Mouse (Mus musculus) midbrain, embryonic 14.5 days (tissue): ENCODE data around the gene Pde2a. TPM values are rescaled to one million over a fixed set of nuclear protein-coding genes. Genes with fewer than 3 reads are reported as not detected.

Experiments
- ATAC-seq: fragments of 200-750 bp; cut with Nextera tagmentation; 2 replicates; pipeline ENCODE4 v1.8.0; 2017; ENCODE audit warnings: moderate number of reproducible peaks, moderate library complexity; ENCODE audit not compliant: low FRiP score, low TSS enrichment
- DNase-seq: peaks from one replicate; pipeline ENCODE4 v3.0.0-alpha.2; 2015
- H3K27ac ChIP-seq: fragments of 300-500 bp; sonication (generic); replicated peaks from 2 replicates; pipeline ENCODE4 v1.5.1; 2014; ENCODE audit warnings: mild to moderate bottlenecking, low read depth, low read length, moderate library complexity
- H3K27me3 ChIP-seq: fragments of 300-500 bp; sonication (generic); 2 replicates; pipeline ENCODE4 v1.6.1; 2014; ENCODE audit warnings: low read length, control low read depth, mixed read lengths; ENCODE audit not compliant: control insufficient read depth, insufficient read depth
- H3K36me3 ChIP-seq: fragments of 300-500 bp; sonication (generic); 2 replicates; pipeline ENCODE4 v1.6.1; 2014; ENCODE audit warnings: low read length, control low read depth; ENCODE audit not compliant: control insufficient read depth, insufficient read depth
- H3K4me1 ChIP-seq: fragments of 300-500 bp; sonication (generic); 2 replicates; pipeline ENCODE4 v1.6.1; 2014; ENCODE audit warnings: mild to moderate bottlenecking, antibody characterized with exemption, low read length, control low read depth; ENCODE audit not compliant: control insufficient read depth, insufficient read depth
- H3K4me2 ChIP-seq: fragments of 300-500 bp; sonication (generic); 2 replicates; pipeline ENCODE4 v1.6.1; 2014; ENCODE audit warnings: mild to moderate bottlenecking, low read length, moderate library complexity
- H3K4me3 ChIP-seq: fragments of 300-500 bp; sonication (generic); replicated peaks from 2 replicates; pipeline ENCODE4 v1.5.1; 2014; ENCODE audit warnings: low read depth, low read length
- H3K9ac ChIP-seq: fragments of 300-500 bp; sonication (generic); replicated peaks from 2 replicates; pipeline ENCODE4 v1.6.1; 2014; ENCODE audit warnings: mild to moderate bottlenecking, low read length, moderate library complexity
- H3K9me3 ChIP-seq: fragments of 300-500 bp; sonication (generic); 2 replicates; pipeline ENCODE4 v1.6.1; 2016; ENCODE audit warnings: low read length, control low read depth, mixed read lengths; ENCODE audit not compliant: control insufficient read depth
- WGBS: fragments of 180-500 bp; shearing (Covaris S2); extraction: QIAGEN DNeasy Blood & Tissue Kit; methylation state at CpG from one replicate; pipeline ENCODE4 v1.1.7; 2014; 5-methylcytosine and 5-hydroxymethylcytosine counted together
- polyA plus RNA-seq: library from polyadenylated mRNA; unstranded; fragments of >200 nt; fragmentation: Nextera tagmentation; extraction: Ambion mirVana; gene quantifications from 2 replicates; pipeline ENCODE4 v1.2.1, GENCODE M21; 2014

Pde2a gene
- polyA plus RNA-seq, 1 experiment from 2014 or later: 23.0 TPM

- Histone ChIP-seq H3K27ac (no peak overlapping the region), H3K4me1 (no peaks in the 10 kb centered on the region)
- no peak for ATAC-seq
Observed at GRCm38 (mm10) chr7:101465850-101466580, 44.5 kb downstream of the Pde2a start.

GRCm38 (mm10) chr7:101466581-101467081 is 45.1 kb downstream of the Pde2a start:
- H3K9ac ChIP-seq: no peak overlapping the region
- WGBS: 90% methylated on average over 6 of the region's 6 CpGs
- no peaks in the 10 kb centered on the region for H3K27me3 ChIP-seq
- no peak overlapping the region for H3K27ac ChIP-seq
- DNase-seq: peak; percentile 48
- no peaks in the 10 kb centered on the region for H3K4me1 ChIP-seq
- H3K9me3 ChIP-seq: no peaks in the 10 kb centered on the region
- H3K4me2 ChIP-seq: no peak overlapping the region
- no peaks in the 10 kb centered on the region for H3K36me3 ChIP-seq
- no peak for ATAC-seq
- H3K4me3 ChIP-seq: no peak overlapping the region

More at GRCm38 (mm10) chr7:101465850-101466580, 44.5 kb downstream of the Pde2a start:
- Histone ChIP-seq H3K9me3 (no peaks in the 10 kb centered on the region), H3K4me2 (no peak overlapping the region), H3K27me3 (no peaks in the 10 kb centered on the region), H3K9ac (no peak overlapping the region), H3K4me3 (no peak overlapping the region), H3K36me3 (no peaks in the 10 kb centered on the region)
- no peak for DNase-seq
- WGBS: 89% methylated on average over 8 of the region's 8 CpGs

GRCm38 (mm10) chr7:101471423-101471822 is 49.9 kb downstream of the Pde2a start:
- H3K27ac ChIP-seq: no peak overlapping the region
- no peaks in the 10 kb centered on the region for H3K4me1 ChIP-seq
- DNase-seq (no peak), ATAC-seq (no peak)
- H3K4me3 ChIP-seq: no peak overlapping the region
- no peaks in the 10 kb centered on the region for H3K27me3 ChIP-seq
- WGBS: 95% methylated on average over 2 of the region's 2 CpGs
- H3K9me3 ChIP-seq: no peaks in the 10 kb centered on the region
- no peak overlapping the region for H3K9ac ChIP-seq
- H3K36me3 ChIP-seq: no peaks in the 10 kb centered on the region
- H3K4me2 ChIP-seq: no peak overlapping the region

- 58% methylated on average over 3 of the region's 3 CpGs for WGBS
- no peaks in the 10 kb centered on the region for H3K9me3 ChIP-seq
- no peak for ATAC-seq
- no peak for DNase-seq
- no peaks in the 10 kb centered on the region for H3K27me3 ChIP-seq
- H3K9ac ChIP-seq: no peak overlapping the region
- no peaks in the 10 kb centered on the region for H3K4me1 ChIP-seq
- H3K36me3 ChIP-seq: no peaks in the 10 kb centered on the region
- no peak overlapping the region for H3K4me2 ChIP-seq
- H3K4me3 ChIP-seq: no peak overlapping the region
- H3K27ac ChIP-seq: no peak overlapping the region
Observed at GRCm38 (mm10) chr7:101471968-101472480, 50.5 kb downstream of the Pde2a start.

- 58% methylated on average over 10 of the region's 10 CpGs for WGBS
- DNase-seq: no peak
- no peak for ATAC-seq
Observed at GRCm38 (mm10) chr7:101472598-101473558, 51.4 kb downstream of the Pde2a start.

GRCm38 (mm10) chr7:101474399-101474811 is 52.9 kb downstream of the Pde2a start:
- ATAC-seq (no peak), DNase-seq (no peak)
- no peak overlapping the region for H3K9ac ChIP-seq
- H3K4me1 ChIP-seq: no peaks in the 10 kb centered on the region
- H3K4me2 ChIP-seq: no peak overlapping the region
- WGBS: 91% methylated on average over 5 of the region's 5 CpGs
- H3K27me3 ChIP-seq: no peaks in the 10 kb centered on the region
- no peaks in the 10 kb centered on the region for H3K36me3 ChIP-seq
- no peaks in the 10 kb centered on the region for H3K9me3 ChIP-seq
- no peak overlapping the region for H3K27ac ChIP-seq
- H3K4me3 ChIP-seq: no peak overlapping the region

More at GRCm38 (mm10) chr7:101472598-101473558, 51.4 kb downstream of the Pde2a start:
- no peaks in the 10 kb centered on the region for H3K36me3 ChIP-seq
- H3K9me3 ChIP-seq: no peaks in the 10 kb centered on the region
- H3K4me2 ChIP-seq: no peak overlapping the region
- H3K9ac ChIP-seq: no peak overlapping the region
- no peaks in the 10 kb centered on the region for H3K4me1 ChIP-seq
- H3K27ac ChIP-seq: no peak overlapping the region
- H3K4me3 ChIP-seq: no peak overlapping the region
- no peaks in the 10 kb centered on the region for H3K27me3 ChIP-seq

GRCm38 (mm10) chr7:101476028-101476427 is 54.5 kb downstream of the Pde2a start:
- no peaks in the 10 kb centered on the region for H3K9me3 ChIP-seq
- H3K36me3 ChIP-seq: no peaks in the 10 kb centered on the region
- H3K4me1 ChIP-seq: no peaks in the 10 kb centered on the region
- DNase-seq (no peak), ATAC-seq (no peak)
- H3K4me3 ChIP-seq: no peak overlapping the region
- H3K4me2 ChIP-seq: no peak overlapping the region
- H3K9ac ChIP-seq: no peak overlapping the region
- 78% methylated on average over 3 of the region's 3 CpGs for WGBS
- no peaks in the 10 kb centered on the region for H3K27me3 ChIP-seq
- H3K27ac ChIP-seq: no peak overlapping the region

GRCm38 (mm10) chr7:101476493-101476892 is 55.0 kb downstream of the Pde2a start:
- WGBS: 86% methylated on average over 4 of the region's 4 CpGs
- DNase-seq (no peak), ATAC-seq (no peak)
- H3K27me3 ChIP-seq: no peaks in the 10 kb centered on the region
- no peak overlapping the region for H3K4me2 ChIP-seq
- no peaks in the 10 kb centered on the region for H3K4me1 ChIP-seq
- no peaks in the 10 kb centered on the region for H3K36me3 ChIP-seq
- H3K4me3 ChIP-seq: no peak overlapping the region
- H3K9ac ChIP-seq: no peak overlapping the region
- no peak overlapping the region for H3K27ac ChIP-seq
- H3K9me3 ChIP-seq: no peaks in the 10 kb centered on the region
